Mouse (Mus musculus) heart, adult 2 months (tissue): ENCODE results near the gene Nos3.

Experiments used
- EP300 ChIP-seq: fragments of 200-500 bp; IDR thresholded peaks from 2 replicates; pipeline ENCODE4 v1.6.1; 2011; ENCODE audit warnings: low read depth, low read length, control low read depth; ENCODE audit not compliant: insufficient read depth
- POLR2A ChIP-seq: fragments of 200-500 bp; IDR thresholded peaks from 2 replicates; pipeline ENCODE4 v1.6.1; 2011; ENCODE audit warnings: mild to moderate bottlenecking, low read depth, low read length, control low read depth; ENCODE audit not compliant: insufficient read depth

DNA sequence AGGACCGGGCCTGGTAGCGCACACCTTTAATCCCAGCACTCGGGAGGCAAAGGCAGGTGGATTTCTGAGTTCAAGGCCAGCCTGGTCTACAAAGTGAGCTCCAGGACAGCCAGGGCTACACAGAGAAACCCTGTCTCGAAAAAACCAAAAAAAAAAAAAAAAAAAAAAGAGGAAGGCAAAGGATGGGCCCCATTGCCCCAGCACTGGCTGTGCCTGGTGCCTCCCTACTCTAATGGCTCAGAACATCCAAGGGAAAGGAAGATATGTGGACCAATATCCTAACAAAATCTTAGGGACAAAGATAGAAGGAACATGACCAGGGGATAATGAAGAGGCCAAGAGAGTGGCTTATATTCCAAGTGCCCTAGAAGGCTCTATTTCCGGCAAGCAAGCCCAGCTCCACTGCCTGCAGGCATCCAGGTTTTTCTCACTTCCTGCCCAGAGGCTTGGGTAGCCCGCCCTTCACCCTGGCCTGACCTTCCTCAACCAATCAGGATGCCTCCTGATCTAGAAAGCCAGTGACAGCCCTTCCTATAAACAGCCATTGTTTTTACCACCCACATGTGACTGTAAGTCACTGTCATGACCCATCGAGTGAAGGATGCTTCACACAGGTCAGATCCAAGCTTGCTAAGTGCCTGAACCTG, 24.5 kb downstream of the Nos3 start:
- TF ChIP-seq EP300 (no peak), POLR2A (0 out of 2 replicates have a peak, but pooled peaks have one; percentile 13)
